Mouse (Mus musculus) right cerebral cortex, postnatal 36 days (tissue): Measurements from ENCODE around the gene Usp25.

ENCODE experiments used
- DNase-seq, 2 experiments: peaks; one replicate each; pipeline ENCODE4 v3.0.0; 2022; ENCODE audit warnings: low spot score in 2 of 2, mixed read lengths in 1 of 2

The Usp25 gene

DNA sequence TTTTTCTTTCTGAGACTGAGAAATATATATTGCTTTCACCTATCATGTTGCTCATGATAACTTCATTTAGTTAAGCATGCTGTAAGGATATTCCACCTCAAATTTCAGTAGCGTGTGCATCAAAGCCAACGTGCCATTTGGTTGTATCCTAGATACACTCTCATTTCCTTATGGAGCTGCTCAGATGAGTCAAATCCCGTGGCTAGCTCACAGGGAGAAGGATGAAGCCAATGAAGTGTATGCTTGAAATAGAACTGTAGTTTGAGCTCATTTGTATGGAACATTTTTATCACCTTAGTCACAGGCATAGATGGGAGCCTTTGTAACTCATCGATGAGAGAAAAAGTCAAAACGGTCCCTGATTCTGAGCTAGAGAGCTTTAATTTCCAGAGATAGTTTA, 20.8 kb downstream of the Usp25 start:
- DNase-seq, result no peak

DNA sequence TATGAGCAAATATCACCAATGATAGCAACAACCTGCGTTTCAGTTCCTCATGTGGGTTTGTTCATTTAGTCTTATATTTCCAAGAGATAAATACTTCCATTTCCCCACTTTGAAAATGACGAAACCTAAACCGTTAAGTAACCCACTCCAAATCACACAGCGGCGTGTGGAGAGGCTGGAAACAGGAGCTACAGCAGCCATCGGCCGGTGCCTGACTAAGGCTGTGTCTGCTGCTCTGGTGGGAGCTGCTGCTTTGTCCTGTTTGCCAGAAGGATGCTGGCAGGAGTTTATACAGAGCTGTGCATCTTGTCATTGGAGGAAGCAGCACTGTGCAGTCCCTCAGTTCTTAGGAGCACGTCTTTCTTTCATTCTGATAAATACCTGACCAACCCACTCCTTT, 21.2 kb downstream of the Usp25 start:
- no peak for DNase-seq

DNA sequence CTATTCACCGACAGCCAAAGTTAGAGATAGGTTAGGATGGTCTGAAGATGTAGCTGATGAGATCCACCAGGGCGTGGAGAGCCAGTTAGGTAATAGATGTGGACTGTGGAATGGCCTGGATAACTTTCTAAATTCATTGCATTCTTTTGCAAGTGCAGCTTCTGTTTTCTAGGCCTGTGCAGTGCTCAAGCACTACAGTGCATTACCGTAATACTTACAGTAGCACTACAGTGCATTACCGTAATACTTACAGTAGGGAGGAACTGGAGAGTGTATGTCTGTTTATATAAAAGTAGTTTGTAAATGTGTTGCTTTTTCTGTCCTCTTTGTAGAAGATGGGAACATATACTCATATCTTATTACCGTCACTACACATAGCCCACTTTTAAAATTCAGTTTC, 28.1 kb downstream of the Usp25 start:
- DNase-seq, result no peak

DNA sequence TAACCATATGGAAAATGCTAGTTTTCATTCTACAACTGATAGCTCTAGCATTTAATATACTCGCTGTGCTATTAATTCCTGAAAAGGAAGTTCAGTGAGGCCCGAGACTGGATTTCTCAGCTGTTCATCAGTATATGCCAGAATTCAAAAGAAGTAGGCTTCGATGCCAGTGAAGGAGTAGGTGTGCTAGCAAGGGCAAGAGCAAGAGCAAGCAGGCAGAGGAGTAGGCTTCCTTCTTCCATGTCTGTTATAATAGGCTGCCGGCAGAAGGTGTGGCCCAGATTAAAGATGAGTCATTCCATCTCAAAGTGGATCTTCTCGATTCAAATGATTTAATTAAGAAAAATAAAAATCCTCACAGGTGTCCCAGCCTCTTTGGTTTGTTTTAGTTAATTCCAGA, 30.0 kb downstream of the Usp25 start:
- no peak for DNase-seq

DNA sequence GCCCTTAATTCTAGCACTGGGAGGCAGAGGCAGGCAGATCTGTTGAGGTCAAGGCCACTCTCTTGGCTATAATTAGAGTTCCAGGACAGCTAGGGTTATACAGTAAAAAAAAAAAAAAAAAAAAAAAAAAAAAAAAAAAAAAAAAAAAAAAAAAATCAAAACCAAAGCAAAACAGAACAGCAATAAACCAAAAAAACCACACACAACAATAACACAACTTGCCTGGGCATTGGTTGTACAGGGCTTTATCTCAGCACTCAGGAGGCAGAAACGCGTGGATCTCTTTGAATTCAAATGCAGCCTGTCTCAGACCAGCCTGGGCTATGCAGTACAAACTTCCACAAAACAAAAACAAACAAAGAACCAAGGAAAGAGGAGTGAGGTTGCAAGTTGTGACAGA, 40.7 kb downstream of the Usp25 start:
- DNase-seq, result no peak

DNA sequence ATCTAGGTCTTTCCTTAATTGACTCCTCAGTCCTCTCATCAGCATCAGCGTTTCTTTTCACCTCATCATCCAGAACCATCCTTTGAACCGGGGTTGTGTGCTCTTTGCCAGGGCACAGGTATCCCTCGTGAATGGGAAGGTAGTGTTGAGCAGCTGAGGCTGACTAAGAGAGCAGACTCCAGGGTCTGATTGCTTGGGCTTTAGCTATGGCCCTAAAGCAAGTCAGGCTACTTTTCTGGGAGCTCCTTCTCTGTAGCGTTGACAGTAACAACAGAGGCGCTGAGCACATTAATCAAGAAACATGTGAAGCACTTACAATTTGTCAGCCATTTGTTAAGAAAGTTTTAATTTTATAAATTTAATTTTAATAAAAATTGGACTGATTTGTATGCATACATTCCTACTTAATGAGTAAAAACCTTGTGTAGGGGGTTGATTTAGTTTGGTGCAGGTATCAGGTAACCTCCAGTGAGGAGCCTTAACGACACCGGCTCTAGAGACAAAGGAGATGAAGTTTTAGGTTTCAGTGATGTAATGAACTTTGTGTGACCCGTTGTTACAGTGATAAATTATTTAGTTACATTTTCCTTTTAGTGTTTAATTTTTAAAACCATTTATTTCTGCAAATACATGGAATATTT, 42.1 kb downstream of the Usp25 start:
- DNase-seq, result no peak

DNA sequence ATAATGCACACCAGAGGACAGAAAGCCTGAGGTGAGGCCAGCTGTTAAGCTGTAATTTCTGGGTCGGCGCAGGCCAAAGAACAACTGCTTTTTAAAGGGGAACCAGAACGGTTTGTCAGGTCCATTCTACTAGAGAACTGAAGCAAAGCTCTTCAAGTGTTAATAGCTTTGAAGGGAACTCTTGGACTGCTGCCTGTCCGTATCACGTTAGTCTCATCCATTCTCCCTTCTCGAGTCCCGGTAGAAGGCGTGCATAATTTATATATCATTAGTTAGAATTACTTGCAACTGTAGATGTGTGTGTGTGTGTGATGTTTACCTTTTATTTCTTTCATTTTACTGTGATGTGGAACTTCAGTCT, 42.6 kb downstream of the Usp25 start:
- no peak for DNase-seq

DNA sequence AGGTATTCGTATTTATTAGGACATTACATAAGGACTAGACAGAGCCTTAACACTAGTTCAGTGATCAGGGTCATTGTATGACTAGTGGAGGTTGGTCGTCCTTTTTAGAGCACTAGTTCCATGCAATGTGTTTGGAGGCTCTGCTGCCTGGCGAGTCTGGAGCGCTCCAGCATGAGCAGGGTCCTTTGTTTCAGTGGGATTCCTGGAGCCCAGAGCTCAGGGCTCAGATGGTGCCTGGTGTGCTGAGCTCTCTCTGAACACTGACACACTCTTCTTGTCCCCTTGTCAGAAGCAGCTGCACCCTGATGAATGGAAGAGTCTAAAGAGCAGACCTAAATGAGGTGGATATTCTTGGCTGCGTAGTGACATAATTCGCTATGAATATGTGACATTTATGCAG, 45.1 kb downstream of the Usp25 start:
- DNase-seq, result no peak

DNA sequence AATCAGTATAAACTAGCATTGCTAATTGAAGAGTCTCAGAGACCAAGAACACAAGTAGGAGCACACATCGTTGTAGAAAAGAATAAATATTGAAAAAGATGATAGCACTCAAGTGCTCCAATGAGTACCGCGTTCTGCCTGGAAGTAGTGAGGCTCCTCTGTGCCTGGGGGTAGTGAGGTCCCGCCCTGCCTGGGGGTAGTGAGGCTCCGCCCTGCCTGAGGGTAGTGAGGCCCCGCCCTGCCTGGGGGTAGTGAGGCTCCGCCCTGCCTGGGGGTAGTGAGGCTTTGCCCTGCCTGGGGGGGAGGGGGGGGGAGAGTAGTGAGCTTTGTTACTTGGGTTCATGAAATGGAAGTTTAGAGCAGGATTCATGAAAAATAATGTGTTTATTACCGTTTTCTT, 46.7 kb downstream of the Usp25 start:
- DNase-seq, result no peak

DNA sequence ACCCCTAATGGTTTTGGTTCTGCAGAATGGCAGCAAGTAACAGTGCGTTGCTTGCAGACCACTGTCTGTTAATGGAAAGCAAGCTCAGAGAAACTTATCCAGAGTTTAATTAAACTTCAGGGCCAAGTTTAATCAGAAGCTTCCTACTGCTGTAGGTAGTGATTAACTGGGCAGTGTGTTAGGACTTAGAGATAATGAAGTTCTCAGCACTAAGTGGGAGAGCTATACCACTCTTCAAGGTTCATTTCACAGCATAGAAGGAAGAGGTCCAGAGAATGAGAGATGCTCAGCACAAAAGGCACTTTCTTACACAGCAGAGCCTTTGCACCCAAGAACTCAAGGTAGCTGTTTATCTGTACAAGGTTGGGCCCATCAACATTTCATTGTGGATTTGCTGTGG, 50.4 kb downstream of the Usp25 start:
- DNase-seq, result no peak

DNA sequence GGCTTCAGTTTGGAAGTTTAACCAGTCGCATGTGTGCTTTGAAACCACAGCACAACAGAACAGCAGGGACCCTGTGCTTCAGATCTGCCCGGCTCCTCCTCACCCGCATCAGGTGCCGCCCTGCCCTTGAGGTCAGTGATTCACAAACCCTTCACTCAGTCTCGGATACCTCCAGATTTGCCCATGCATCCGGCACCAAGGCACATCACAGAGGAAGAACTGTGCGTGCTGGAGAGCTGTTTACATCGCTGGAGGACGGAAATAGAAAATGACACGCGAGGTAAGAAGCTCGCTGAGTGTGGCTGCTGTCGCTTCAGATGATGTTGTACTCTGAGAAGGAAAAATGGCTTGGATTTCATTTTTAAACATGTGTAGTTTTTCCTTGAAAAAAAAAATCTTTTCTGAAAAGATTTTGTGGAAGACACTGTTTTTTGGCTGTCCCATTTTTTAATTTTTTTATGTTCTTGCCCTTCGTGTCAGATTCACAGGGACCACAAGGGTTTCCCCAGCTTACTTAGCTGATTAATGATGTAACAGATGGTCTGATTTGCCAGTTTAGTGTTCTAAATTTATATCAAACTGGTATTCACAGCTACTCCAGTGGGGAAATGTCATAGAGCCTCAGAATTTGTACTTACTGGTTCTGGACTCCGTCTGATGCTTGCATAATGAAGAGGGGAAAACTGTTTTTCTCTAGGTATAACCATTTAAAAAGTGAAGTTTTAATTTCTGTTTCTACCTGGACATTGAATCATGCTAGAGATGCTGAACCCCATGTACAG, 63.6 kb downstream of the Usp25 start:
- peak; percentile 37 to 53 for DNase-seq

DNA sequence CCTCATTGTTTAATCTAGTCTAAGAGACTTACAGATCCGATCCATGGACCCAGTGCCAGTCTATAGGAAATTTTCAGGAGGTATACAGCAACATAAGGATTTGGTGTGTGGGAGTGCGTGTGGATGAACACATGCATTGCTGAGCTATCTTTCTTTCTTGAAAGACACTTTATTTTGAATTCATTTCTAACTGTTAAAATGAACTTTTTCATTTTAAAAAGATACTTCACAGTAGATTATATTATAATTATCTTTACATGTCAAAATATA, 64.2 kb downstream of the Usp25 start:
- peak in 1 of 2 experiments; percentile 16 for DNase-seq

DNA sequence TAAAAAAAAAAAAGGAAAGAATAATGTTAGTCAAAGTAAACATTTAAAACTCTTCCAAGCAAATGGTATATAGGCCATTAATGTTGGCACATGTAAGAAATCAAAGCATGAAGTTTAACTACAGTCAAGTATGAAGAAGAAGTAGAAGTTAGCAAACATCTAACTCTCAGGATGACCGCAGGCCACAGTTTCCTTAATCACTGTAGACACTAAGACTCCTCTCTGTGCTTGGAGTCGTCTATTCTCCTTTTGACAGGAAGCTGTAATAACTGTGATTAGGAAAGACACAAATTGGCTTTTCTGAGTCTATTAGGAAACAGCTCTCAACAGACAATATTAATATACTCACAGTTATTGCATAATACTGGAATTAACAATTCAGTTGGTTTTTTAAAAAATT, 70.6 kb downstream of the Usp25 start:
- DNase-seq, result no peak

DNA sequence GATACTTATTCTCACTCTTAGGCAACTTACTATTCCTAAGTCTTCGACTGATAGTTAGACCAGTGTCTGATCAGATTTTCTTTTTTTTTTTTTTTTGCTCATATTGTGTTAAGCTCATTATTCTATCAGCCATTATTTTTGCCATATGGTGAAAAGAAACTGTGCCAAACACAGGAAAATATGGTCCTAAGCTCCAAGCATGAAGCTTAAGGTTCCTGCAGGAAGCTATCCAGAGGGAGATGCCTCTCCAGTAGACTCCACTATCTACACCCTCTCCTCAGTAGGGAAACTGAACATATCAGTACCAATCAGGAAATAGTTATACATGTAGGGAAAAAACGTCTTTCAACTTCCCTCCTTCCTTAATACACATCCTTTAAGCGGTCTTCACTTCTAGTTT, 76.3 kb downstream of the Usp25 start:
- no peak for DNase-seq

DNA sequence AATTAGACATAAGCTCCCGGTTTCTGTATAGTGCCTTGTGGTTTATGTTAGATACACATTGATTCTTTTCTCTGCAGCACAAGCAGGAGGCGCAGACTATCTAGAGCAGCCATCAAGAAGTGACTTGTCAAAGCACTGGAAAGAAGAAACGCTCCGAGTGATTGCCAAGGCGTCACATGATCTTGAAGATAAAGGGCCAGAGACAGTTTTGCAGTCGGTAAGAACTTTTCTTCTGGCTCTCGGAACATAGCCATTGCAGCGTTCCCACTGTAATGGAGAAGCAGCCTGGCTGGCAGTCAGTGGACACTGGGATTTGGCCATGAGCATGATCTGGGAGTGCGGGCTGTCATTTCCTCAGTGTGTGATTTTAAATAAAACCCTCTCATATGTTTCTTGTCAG, 80.0 kb downstream of the Usp25 start:
- DNase-seq, result no peak

DNA sequence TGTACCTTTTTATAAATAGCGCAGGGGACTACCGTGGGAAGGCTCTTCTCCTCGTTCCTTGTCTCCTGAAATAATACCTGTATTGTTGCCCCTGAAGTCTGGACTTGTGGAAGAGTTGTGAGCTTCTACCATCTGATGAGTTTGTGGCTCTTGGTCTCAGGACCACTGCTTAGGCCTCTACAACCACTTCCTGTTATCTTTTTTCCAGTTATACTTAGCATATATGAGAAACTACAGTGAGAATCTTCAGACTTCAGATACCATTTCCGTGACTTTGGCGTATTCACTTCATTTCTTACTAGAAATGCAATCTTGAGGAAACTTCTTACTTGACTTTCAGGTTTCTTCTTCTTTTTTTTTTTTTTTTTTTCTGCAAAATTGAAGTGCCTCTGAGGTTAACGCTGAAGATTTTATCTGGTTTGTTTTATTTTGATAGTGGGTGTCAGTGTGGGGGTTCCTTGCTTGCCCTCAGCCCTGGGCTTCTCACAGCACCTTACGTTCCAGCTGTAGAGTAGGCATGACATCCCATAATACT, 81.6 kb downstream of the Usp25 start:
- no peak for DNase-seq

DNA sequence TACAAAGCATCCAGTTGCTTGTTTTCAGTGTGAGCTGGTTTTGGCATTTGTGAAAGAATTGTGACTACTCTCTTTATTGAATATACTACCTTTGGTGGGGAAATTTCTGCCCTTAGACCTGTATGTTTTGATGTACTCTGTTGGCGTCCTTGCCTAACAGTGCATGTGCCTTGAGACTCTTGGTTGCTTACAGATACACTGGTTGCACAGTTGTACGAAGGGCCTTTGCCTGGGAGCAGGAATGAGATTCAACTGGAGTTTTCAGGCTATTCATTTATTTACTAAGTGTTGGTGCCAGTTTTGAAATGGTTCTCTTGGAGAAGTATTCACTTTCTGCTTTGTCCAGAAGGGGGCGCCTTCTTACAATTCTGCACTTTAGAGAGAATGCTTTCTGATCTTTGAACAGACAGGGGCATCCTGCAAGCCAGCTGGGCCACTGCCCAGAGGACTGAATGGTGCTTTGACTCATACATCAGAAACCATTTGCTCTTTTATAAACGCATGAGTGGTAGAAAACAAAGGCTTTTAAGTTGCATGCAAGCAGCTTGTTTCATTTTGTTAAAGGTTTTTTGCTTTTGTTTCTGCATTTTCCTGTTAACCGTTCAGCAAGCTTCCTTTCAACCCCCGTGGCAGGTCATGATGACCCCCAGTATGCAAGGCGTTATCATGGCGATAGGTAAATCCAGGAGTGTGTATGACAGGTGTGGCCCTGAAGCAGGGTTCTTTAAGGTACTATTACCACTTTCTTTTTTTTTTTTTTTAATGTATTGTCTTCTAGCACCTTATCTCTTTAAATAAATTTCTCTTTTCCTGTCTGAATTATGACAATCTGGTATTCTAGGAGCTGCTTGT, 85.7 kb downstream of the Usp25 start:
- DNase-seq, result peak; percentile 67 to 73

DNA sequence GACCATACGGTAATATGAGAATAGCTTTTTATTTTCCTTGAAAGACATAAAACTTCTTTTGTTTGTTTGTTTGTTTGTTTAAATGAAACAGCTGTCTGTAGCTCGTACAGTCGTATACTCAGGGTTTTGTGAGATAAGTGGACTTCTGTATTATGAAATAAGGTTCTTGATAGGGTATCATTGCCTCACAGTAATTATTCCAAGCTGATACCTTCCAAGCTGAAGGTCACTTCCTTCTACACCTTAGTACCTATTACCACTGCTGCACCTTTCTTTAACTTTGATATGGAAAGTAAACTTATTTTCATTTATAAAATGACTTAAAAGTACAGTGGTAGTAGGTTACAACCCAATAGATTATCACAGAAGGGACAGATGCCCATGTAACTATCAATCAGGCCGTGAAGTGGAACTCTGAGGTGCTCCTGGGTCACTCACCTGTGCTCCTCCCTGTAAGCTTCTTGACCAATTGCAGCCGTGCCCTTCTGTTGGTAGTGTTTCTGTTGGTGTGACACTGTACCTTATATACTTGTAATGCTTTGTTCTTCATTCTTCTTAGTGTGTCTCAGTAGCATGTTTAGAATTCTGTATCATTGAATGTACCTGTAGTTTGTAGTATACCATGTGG, 90.2 kb downstream of the Usp25 start:
- DNase-seq, result no peak

DNA sequence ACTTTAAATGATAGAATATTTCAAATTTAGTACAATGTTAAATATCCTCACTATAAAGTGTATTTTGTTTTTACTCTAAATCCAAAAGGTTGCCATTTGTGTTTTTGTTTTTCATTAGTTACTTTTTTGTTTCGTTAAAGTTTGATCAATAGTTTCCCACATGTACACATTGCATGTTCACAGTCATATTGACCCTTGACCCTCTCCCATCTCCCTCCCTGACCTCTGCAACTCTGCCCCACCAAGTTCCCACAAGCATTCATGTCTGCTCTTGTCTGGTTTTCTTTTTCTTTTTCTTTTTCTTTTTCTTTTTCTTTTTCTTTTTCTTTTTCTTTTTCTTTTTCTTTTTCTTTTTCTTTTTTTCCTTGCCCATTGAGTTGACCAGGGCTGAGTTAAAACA, 97.8 kb downstream of the Usp25 start:
- no peak for DNase-seq

DNA sequence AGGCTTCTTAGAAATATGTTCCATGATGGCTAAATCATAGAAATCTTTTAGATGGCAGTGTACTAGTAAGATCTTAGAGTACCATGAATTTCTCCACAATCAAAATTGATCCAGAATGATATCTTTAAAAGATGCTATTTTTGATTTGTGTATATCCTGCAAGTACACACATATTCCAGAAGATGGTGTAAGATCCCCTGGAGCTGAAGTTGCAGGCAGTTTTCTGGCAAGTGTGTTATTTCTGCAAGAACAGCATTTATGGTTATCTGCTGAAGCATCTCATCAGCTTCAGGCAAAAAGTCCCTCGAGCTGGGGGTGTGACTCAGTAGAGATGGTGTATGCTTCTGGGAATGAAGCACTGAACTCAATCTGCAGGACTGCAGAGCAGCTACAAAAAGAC, 112.4 kb downstream of the Usp25 start:
- no peak for DNase-seq

DNA sequence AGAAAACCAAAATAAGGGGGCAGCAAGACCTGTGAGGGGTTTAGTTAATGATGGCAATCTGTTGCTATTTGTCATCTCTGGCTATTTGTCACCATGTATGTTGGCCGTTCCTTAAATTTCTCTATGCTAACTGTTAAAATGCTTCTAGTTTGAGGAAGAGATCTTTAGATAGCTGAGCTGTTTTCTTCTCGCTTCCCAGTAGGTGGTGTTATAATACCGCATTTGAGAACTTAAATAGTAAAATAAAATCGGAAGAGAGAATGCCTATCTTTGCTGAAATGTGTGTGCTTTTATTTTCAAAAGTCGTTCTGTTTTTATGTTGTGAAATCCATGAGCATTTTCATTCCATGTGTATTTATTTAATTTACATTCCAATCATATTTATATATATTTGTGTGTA, 115.2 kb downstream of the Usp25 start:
- no peak for DNase-seq

DNA sequence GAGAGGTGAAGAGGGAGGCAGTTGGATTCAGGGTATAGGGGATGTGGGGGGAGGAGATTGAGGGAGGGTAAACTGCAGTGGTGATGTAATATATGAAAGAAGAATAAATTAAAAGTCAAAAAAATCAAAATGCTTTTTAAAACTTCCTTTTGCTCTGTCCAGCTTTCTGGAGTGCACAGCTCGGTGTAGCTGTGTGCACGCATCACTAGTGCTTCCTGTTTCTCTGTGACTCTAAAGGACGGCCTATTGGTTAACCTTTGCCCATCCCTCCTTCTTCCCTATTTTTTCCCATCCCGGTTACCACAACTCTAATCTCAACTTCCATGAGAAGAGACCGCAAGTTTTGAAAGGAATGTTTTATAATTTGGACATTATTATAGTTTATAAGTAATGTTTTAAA, 119.5 kb downstream of the Usp25 start:
- no peak for DNase-seq
